ENCODE assay signal across 20 mouse cellular contexts in genomic region chr4:140711360-140711759, GRCm38 (mm10). TPM values are rescaled to one million over a fixed set of nuclear protein-coding genes. Genes with fewer than 3 reads are reported as not detected.
DNase-seq lines count a peak whose midpoint lies in the region; ATAC-seq and TF ChIP-seq lines count a peak whose summit lies in the region.
"Had no signal": no experiment of that assay in that cellular context is flagged by ENCODE, and none has a peak within 500 bp of the region (broad histone marks: within the 10 kb centered on the region; RNA-seq: fewer than 3 reads in every experiment).

No protein-coding gene starts in this region.

- H3K27ac ChIP-seq in heart, embryonic 10.5 days: no peak overlapping the region
- H3K27ac ChIP-seq: embryonic facial prominence, embryonic 15.5 days; forebrain, embryonic 13.5 days; midbrain, embryonic 15.5 days had no signal

- H3ac ChIP-seq in myocyte (ENCODE audit: control insufficient read depth, insufficient read length): no peak overlapping the region

- peak; percentile 22 for DNase-seq in cerebellum, adult 9-10 months
- DNase-seq in cerebellum, adult 11-12 months: no peak
- peak; percentile 42 to 45 for DNase-seq in heart, postnatal 14 days
- DNase-seq in heart, embryonic 10.5 days (ENCODE audit: low spot score): no peak
- peak; percentile 46 for DNase-seq in lung, postnatal 10 days
- no peak for DNase-seq in lung, adult 18-20 months
- DNase-seq: cerebellum, adult 18-20 months; kidney, adult 8-10 months; liver, postnatal 0 days had no signal

- 96% methylated on average over 5 of the region's 5 CpGs for WGBS in heart, embryonic 10.5 days

- H3K79me2 ChIP-seq in myocyte (ENCODE audit: control insufficient read depth, insufficient read depth): peaks cover 25% of the 10 kb centered on the region

- intact Hi-C loops in heart, postnatal 14 days (cut with DNase I): loop anchor here (5.0 kb wide), 1 partner anchor 154 kb away; no protein-coding TSS in a partner anchor

- no peak overlapping the region for H3K4me3 ChIP-seq in heart, embryonic 10.5 days
- no peak overlapping the region for H3K4me3 ChIP-seq in myocyte
- H3K4me3 ChIP-seq: embryonic facial prominence, embryonic 15.5 days; forebrain, embryonic 13.5 days; midbrain, embryonic 15.5 days had no signal

- no peaks in the 10 kb centered on the region for H3K27me3 ChIP-seq in heart, embryonic 10.5 days (ENCODE audit: insufficient read depth, poor library complexity, severe bottlenecking)
- H3K27me3 ChIP-seq in myocyte (ENCODE audit: control insufficient read depth, insufficient read depth, insufficient read length): no peaks in the 10 kb centered on the region
- H3K27me3 ChIP-seq: embryonic facial prominence, embryonic 15.5 days; forebrain, embryonic 13.5 days; midbrain, embryonic 15.5 days; Patski had no signal

- H3K4me2 ChIP-seq in myocyte (ENCODE audit: low read depth): peak overlapping the region; percentile 18
- H3K4me2 ChIP-seq: embryonic facial prominence, embryonic 15.5 days; forebrain, embryonic 13.5 days; midbrain, embryonic 15.5 days had no signal

- peaks cover 55% of the 10 kb centered on the region for H3K4me1 ChIP-seq in heart, embryonic 10.5 days

- TF ChIP-seq POLR2A in myocyte (IDR thresholded peaks at IDR 0.05; ENCODE audit: insufficient read length, low read depth): peak; percentile 31

- H3K9me3 ChIP-seq in heart, embryonic 10.5 days: no peaks in the 10 kb centered on the region
- H3K9me3 ChIP-seq: embryonic facial prominence, embryonic 15.5 days; forebrain, embryonic 13.5 days; midbrain, embryonic 15.5 days had no signal

- peaks cover 97% of the 10 kb centered on the region for H3K36me3 ChIP-seq in heart, embryonic 10.5 days
- H3K36me3 ChIP-seq in myocyte (ENCODE audit: control insufficient read depth, insufficient read depth): peaks cover 34% of the 10 kb centered on the region

- ATAC-seq in inflammation-experienced regulatory T-cells, adult 6 months: no peak
- ATAC-seq: forebrain, embryonic 13.5 days; liver, postnatal 0 days; midbrain, embryonic 15.5 days; Patski had no signal

TF ChIP-seq in myocyte, 11 proteins besides CTCF, POLR2A, EP300 and RAD21:
- TF ChIP-seq POLR2AphosphoS2 (IDR thresholded peaks at IDR 0.05; ENCODE audit: insufficient read length, low read depth) (no peak), USF1 (IDR thresholded peaks at IDR 0.05; ENCODE audit: low read depth) (no peak), MAX (IDR thresholded peaks at IDR 0.05; ENCODE audit: low read depth) (no peak), MYOD1 (IDR thresholded peaks at IDR 0.05; ENCODE audit: control insufficient read depth in 1 of 3, insufficient read length in 2 of 3, low read depth in 2 of 3) (peak in 2 of 3 experiments; percentile 11 to 42), MYOG (IDR thresholded peaks at IDR 0.05; ENCODE audit: control insufficient read depth in 1 of 3, insufficient read depth in 1 of 3, insufficient read length in 2 of 3, low read depth in 2 of 3) (peak in 2 of 3 experiments; percentile 35 to 66), TCF3 (IDR thresholded peaks at IDR 0.05; ENCODE audit: insufficient read length, low read depth) (no peak), TCF12 (IDR thresholded peaks at IDR 0.05; ENCODE audit: insufficient read depth, poor library complexity, severe bottlenecking) (no peak), CEBPB (IDR thresholded peaks at IDR 0.05; ENCODE audit: insufficient read depth, poor library complexity, severe bottlenecking) (no peak)

RNA-seq across cellular contexts. Expression of gene Rcc2, which starts 11.0 kb away (rescaled TPM):
- total RNA-seq in heart, postnatal 14 days (2021): 10 to 100 TPM; 19.6 to 27.0 TPM
- 18.0 and 29.0 TPM in 2 replicates for polyA plus RNA-seq in heart, embryonic 10.5 days (2016; fragmentation: Nextera tagmentation; extraction: Ambion mirVana)
- polyA plus RNA-seq in myocyte (2012; fragmentation: generic; extraction: Trizol): 167 TPM
- polyA plus RNA-seq in inflammation-experienced regulatory T-cells, adult 6 months (2017; shearing (Covaris generic)): 10 to 100 TPM; 13.8 to 21.6 (median 21.0) TPM

RNA-seq across cellular contexts. Expression of gene Padi6, which starts 31.1 kb away (rescaled TPM):
- total RNA-seq in heart, postnatal 14 days (2021): not detected
- polyA plus RNA-seq in heart, embryonic 10.5 days (2016; fragmentation: Nextera tagmentation; extraction: Ambion mirVana): not detected in 2 replicates
- polyA plus RNA-seq in myocyte (2012; fragmentation: generic; extraction: Trizol): 0.20 TPM
- not detected for polyA plus RNA-seq in inflammation-experienced regulatory T-cells, adult 6 months (2017; shearing (Covaris generic))
- total RNA-seq: hematopoietic stem cell, adult 5-6 weeks had no signal
- polyA plus RNA-seq: brain, embryonic 14.5 days; embryonic facial prominence, embryonic 15.5 days; forebrain, embryonic 13.5 days; limb, embryonic 14.5 days; liver, postnatal 0 days; neural tube, embryonic 11.5 days; Patski; urinary bladder, adult 2 months had no signal

RNA-seq across cellular contexts. Expression of gene Arhgef10l, which starts 45.5 kb away (rescaled TPM):
- total RNA-seq in heart, postnatal 14 days (2021): 10 to 100 TPM; 62.5 TPM
- polyA plus RNA-seq in heart, embryonic 10.5 days (2016; fragmentation: Nextera tagmentation; extraction: Ambion mirVana): 13.3 and 14.9 TPM in 2 replicates
- 34.7 TPM for polyA plus RNA-seq in myocyte (2012; fragmentation: generic; extraction: Trizol)
- polyA plus RNA-seq in inflammation-experienced regulatory T-cells, adult 6 months (2017; shearing (Covaris generic)): under 1 TPM in 1 of 3 experiments, not detected in 2; 0.12 TPM

Comparison
In these comparisons a context has a peak if more than half of its experiments do, and no peak if none do; other contexts are left out.
1. DNase-seq: peak in cerebellum, adult 9-10 months (single experiment), heart, postnatal 14 days (2 of 2) and lung, postnatal 10 days (single experiment); none in cerebellum, adult 11-12 months (single experiment), heart, embryonic 10.5 days (single experiment) and lung, adult 18-20 months (0 of 2).
2. RNA of gene Arhgef10l, which starts 45.5 kb away (polyA plus RNA-seq): 34.7 TPM in myocyte (single experiment) and 13.3 to 14.9 TPM in heart, embryonic 10.5 days; 0.12 TPM in inflammation-experienced regulatory T-cells, adult 6 months; every median in the first group is over 10 times any median in the second.